Mouse (Mus musculus): ENCODE data around the gene Lrrc61.

Lrrc61 gene

DNA sequence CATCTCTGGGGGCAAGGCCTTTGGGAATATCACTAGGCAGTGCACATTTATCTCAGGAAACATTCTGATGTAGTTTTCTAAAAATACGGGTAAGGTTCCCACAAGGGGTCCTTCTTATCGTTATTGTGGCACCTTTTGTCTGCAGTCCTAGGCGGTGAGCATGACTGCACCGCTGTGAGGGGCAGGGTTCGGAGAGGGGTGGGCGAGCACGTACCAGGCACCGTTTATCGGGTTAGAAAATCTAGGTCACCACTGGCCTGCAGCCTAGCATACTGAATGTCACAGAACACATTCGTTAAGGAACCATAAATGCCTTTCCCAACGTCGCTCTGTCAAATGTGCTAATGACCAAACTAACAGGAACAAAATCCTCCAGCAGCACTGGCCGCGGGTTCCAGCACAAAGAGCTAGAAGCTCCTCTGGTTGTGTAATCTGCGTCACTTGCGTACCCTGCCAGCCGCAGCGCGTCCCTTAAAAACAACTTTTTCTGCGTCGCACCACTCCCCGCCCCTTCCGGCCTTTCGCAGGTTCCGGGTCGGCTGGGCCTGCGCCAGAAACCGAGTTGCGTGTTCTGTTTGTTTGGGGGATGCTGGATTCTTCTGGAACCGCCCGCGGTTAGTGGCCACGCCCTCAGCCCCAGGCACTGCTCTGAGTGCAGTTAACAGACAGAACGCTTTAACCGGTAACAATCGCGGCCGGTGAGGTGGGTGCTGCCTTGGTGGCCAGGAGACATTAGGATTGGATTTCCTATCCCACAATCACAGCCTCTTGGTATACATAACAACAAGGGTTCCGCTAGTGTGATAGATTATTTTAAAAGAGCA lies at the start of gene Lrrc61:
Gene Lrrc61 (plus strand): TSS at position 517 of the 824 bp plus-strand sequence.
- ATAC-seq (ENCODE audit: insufficient number of reproducible peaks, low FRiP score, low TSS enrichment) = peak; percentile 82

DNA sequence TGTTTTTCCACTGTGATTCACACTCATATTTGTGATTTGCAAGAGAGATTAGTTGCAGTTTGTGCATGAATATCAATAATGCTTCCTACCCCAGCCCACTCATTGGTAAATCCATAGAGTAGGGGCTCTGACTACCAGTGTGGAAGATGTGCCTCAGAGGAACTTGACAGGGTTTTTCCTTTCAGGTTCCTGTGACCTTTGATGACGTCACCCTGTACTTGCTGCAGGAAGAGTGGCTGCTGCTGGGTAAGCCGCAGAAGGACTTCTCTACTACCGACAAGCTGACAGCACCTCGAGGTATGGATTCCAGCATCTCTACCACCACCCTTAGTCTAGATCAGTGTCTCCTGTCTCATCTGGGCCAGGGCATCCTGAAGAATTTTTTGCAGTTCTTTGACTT lies 46.5 kb upstream of the Lrrc61 start:
- ATAC-seq (ENCODE audit: insufficient number of reproducible peaks, low FRiP score, low TSS enrichment) = no peak

DNA sequence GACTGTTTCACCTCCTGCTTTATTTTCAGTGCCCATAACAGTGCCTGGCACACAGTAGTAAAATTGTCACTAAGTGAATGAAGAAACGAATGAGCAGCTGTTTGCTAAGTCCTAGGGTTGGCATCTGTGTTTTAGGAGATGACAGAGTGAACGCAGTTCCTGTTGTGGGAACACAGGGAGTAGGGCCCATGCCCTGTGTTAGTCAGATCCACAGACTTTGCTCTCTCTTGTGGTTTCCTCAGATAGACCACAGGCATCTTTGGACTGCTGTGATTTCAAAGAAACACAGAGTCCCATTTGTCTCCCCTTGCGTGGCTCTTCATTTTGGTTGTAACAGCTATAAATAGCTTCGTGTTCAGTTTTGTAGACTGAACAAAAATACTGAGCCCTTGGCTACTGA lies 44.2 kb upstream of the Lrrc61 start:
- no peak for ATAC-seq (ENCODE audit: insufficient number of reproducible peaks, low FRiP score, low TSS enrichment)

DNA sequence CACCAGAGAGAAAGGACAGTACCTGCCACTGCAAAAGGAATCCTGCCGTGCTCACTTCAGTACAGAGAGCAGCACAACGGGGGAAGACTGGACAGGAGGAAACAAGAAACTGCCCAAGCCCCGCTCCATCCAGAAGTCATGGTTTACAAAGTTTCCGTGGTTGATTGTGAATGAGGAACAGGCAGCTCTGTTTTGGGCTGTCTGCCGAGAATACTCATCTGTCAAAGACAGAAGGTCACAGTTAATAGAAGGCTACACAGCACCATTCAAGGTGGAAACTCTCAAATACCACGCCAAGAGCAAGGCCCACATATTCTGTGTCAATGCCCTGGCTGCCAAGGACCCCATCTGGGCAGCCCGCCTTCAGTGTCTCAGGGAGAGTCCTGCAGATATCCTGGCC lies 42.7 kb upstream of the Lrrc61 start:
- no peak for ATAC-seq (ENCODE audit: insufficient number of reproducible peaks, low FRiP score, low TSS enrichment)

DNA sequence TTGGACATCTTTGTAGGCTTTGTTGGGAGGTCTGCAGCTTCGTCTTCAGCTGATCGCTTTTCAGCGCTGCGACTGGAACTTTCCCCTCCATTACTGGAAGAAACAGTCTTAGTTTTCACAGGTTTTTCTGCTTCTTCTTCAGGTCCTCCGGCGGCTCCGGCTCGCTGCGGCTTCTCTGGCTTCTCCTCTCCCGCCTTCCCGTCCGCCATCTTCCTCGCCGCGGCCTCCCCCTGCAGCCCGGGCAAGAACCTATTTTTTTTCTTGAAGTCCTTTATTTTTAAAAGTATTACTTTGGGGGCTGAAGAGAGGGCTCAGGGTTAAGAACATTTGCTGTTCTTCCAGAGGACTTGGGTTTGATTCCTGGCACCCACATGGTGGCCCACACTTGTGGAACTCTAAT lies 29.7 kb upstream of the Lrrc61 start:
- ATAC-seq (ENCODE audit: insufficient number of reproducible peaks, low FRiP score, low TSS enrichment) = 0 out of 2 replicates have a peak, but pooled peaks have one; percentile 72

DNA sequence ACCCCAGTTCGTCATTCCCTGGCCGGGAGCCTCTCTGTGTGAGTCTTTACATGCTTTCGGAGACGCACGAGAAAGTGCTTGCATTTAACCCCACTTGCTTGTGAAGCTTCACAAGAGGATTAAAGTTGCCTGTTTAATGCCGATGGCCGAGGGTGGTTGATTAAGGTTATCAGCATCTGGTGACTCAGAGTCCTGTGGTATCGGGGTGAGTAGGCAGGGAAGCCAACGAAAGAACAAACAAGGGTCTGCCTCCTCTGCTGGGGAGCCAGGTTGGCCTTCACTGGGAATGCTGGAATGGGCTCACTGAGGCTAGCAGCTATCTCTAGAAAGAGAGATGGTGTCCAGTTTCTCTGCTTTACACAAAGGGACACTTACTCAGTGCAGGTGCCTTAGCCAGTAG lies 26.7 kb upstream of the Lrrc61 start:
- ATAC-seq (ENCODE audit: insufficient number of reproducible peaks, low FRiP score, low TSS enrichment) = no peak

DNA sequence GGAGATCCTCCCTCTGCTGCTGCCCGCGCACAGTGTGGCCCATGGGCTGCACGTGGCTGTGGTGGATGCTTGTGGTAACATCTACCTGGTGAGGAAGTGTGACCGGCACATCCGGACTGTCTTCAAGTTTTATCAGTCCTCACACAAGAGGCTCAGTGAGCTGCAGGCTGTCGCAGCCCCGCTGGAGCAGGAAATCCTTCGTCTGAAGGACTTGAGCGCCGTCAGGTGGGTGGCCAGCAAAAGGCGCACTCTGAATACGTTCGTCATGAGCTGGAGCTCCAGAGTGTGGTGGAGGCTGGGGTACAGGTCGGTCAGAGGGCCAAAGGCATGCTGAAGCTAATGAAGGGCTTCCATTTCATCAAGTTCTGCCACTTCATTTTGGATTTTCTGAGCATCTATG lies 25.3 kb upstream of the Lrrc61 start:
- no peak for ATAC-seq (ENCODE audit: insufficient number of reproducible peaks, low FRiP score, low TSS enrichment)

DNA sequence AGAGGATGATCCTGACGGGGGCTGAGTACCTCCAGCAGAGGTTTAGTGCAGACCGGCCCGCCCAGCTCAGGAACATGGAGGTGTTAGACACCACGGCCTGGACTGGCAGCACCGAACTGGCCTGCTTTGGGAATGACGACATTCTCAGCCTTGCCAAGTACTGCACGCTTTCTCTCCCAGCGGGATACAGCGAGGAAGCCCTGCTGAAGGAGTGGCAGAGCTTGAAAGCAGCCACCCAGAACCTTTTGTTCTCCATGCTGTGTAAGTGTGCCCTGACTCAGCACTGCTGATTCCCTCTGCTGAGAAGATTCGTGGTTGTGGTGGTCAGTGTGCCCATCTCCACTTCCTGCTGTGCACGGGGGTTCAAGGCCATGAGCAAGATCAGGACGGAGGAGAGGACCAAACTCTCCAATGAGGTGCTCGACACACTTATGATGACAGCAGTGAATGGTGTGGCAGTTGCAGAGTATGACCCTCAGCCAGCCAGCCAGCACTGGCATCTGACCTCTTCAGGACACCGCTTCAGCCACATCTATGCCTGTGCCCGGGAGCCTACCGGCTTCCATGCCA lies 24.6 kb upstream of the Lrrc61 start:
- ATAC-seq (ENCODE audit: insufficient number of reproducible peaks, low FRiP score, low TSS enrichment) = peak; percentile 24; the same call in 1 of the 2 replicates

DNA sequence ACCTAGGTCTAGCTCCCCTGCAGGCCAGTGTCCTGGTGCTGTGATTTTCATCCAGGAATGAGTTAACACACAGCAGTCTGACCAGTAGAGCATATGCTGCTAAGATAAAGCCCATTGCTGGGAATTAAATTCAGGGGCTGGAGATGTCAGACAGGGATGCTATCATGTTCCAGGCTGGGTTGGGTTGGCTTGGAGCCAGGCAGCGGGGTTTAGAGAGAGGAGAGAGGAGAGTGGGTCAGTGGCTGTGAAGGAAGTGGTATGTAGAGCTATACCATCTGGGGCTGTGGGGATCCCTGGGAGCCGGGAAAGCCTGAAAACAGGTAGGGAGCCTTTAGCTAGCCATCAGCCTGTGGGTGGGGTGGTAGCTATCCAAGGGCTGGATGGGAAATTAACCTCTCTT lies 23.7 kb upstream of the Lrrc61 start:
- ATAC-seq (ENCODE audit: insufficient number of reproducible peaks, low FRiP score, low TSS enrichment) = no peak

DNA sequence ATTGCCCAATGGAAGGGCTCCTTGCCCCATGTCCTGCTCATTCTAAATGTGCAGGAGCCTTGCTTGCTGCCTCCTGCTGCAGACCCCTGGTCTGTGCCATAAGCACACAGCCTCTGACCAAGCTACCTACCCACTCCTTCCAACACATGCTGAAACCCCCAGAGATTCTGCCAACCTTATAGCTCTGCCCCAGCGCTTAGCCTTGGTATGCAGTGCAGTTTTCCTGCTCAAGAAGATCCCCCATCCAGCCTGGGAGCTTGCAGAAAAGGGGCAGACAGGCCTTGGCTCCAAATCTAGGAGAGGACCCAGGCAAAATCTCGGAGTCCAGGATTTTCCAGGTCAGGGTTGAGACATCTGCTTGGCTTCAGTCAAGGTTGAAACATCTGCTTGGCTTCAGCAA lies 21.1 kb upstream of the Lrrc61 start:
- no peak for ATAC-seq (ENCODE audit: insufficient number of reproducible peaks, low FRiP score, low TSS enrichment)

DNA sequence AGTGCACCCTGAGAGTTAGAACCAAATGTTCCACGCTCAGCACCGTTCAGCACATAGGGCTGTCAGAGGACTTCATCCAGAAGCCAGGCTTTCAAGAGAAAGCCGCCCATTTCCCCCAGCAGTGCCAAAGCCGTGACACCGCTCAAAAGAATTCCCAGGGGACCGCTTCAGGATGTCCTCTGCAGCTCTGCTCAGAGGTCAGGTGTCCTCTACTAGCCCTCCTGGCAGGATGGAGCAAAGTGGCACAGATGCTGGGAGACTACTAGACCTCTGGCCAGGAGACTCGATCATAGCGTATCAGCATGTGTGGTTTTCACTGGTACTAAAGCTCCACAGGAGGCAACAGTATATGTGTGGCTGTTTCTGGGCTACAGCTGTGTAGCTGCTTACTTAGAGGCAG lies 19.7 kb upstream of the Lrrc61 start:
- ATAC-seq (ENCODE audit: insufficient number of reproducible peaks, low FRiP score, low TSS enrichment) = no peak

DNA sequence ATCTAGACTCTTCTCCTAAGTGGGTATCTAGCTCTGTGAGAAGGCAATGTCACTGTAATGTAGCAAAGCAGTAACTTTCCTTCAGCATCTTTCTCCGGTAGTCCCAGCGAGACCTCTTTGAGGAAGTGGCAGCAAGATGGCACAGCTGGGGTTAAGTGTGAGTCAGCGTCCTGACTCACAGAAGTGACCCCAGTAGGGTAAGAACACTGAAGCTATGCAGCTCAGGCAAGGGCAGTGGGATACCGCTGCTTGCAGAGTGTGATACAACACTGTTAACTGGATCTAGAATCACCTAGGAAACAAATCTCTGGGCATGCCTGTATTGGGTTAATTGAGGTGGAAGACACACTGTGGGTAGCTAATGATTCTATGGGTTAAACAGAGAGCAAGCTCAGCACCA lies 18.5 kb upstream of the Lrrc61 start:
- ATAC-seq (ENCODE audit: insufficient number of reproducible peaks, low FRiP score, low TSS enrichment) = no peak

DNA sequence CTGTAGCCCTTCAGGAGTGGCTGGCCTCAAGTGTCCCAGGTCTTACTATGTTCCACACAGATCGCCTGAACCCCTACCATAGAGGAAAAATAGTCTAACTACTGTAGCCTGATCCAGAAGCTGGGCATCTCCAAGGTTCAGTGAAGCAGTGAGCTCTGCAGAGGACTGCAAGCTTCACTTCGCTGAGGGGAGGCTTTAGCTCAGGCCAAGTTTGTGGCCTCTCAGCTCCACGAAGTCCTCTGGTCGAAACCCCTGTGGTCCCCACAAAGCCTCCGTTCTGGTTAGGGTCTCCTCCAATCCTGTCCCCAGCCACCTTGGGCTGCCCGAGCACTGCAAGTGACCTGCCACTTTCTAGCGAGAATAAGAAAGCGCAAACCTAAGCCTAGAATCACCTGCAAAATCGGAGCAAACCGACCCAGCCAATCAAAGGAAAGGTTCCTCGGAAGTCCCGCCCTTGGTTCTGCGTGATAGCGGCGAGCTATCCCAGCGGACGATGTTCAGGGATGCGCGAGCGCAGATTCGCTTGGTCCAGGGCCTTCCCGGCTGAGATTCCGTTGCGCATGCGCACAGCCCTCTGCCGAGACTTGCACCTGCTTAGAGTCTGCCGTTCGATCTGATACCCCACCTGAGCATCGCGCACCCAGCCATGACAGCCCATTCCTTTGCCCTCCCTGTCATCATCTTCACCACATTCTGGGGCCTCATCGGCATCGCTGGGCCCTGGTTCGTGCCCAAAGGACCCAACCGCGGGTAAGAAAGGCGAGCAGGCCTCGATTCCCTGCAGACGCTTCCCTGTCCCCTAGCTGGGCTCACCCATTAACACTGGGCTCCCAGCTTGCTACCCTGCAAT lies 17.3 kb upstream of the Lrrc61 start, which contains the start of gene Atp6v0e2:
Gene Atp6v0e2 (plus strand): TSS at position 511 of the 850 bp plus-strand sequence.
- ATAC-seq (ENCODE audit: insufficient number of reproducible peaks, low FRiP score, low TSS enrichment) = peak; percentile 92

DNA sequence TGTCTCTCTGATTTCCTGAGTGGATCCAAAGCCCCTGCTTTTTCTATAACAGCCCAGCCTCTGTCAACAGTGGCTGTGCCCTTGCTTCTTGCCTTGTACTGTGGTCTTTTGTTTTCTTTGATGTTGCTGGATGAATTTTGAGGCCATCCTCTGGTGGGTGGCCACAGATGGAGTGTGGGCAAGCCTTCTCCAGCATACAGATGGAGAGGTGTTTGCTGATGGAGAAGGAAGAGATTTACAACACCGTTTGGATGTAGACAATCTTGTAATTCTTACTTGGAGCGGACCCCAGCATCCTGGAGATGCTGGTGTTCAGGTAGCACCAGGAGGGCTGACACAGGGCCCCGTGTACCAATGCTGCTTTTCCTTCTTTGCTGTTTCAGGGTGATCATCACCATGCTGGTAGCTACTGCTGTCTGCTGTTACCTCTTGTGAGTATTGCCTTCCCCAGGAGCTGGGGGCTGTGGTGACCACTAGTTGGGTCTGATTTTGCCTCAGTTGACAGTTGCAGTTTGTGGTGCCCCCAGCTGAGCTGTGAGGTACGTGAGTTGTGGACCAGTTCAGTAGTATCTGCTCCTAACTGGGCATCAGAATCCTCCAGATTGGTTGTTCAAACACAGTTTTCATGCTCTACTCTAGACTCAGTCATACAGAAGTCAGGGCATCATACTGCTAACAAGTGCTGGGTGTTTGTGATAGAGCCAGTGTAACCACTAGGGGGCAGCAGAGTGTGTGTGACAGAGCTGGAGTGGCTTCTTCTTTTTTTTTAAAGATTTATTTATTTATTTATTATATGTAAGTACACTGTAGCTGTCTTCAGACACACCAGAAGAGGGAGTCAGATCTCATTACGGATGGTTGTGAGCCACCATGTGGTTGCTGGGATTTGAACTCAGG lies 15.5 kb upstream of the Lrrc61 start:
- no peak for ATAC-seq (ENCODE audit: insufficient number of reproducible peaks, low FRiP score, low TSS enrichment)

DNA sequence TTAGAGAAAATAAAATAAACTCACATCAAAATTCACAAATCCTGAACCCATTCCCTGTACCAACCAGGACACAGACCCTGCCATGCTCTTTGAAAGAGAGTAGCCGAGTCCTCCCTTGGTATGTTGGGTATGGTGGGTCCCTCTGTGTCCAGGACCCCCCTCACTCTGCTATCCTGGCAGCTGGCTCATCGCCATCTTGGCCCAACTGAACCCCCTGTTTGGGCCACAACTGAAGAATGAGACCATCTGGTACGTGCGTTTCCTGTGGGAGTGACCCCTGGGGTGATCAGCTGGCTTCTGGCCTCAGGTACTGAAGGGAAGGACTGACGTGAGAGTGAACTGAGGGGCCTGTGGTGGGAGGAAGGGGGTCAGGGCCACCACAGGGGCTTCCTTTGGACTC lies 14.7 kb upstream of the Lrrc61 start:
- no peak for ATAC-seq (ENCODE audit: insufficient number of reproducible peaks, low FRiP score, low TSS enrichment)

DNA sequence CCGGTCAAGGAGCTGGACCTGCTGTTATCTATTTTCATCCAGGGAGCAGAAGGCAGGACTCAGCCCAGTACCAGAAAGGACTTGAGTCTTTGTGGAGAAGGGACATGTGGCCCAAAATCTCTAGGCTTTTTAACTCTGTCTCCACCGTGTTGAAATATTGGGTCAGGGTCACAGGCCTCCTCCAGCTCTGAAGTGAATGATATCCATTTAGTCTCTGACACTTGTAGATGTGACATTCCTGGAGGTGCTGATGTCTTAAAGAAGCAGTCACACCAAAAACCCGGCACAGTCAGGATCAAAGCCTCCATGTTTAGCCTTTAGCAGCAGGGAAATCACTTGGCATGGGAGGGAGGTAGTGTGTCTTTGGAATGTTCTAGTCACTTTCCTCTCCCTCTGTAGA lies 13.9 kb upstream of the Lrrc61 start:
- no peak for ATAC-seq (ENCODE audit: insufficient number of reproducible peaks, low FRiP score, low TSS enrichment)

DNA sequence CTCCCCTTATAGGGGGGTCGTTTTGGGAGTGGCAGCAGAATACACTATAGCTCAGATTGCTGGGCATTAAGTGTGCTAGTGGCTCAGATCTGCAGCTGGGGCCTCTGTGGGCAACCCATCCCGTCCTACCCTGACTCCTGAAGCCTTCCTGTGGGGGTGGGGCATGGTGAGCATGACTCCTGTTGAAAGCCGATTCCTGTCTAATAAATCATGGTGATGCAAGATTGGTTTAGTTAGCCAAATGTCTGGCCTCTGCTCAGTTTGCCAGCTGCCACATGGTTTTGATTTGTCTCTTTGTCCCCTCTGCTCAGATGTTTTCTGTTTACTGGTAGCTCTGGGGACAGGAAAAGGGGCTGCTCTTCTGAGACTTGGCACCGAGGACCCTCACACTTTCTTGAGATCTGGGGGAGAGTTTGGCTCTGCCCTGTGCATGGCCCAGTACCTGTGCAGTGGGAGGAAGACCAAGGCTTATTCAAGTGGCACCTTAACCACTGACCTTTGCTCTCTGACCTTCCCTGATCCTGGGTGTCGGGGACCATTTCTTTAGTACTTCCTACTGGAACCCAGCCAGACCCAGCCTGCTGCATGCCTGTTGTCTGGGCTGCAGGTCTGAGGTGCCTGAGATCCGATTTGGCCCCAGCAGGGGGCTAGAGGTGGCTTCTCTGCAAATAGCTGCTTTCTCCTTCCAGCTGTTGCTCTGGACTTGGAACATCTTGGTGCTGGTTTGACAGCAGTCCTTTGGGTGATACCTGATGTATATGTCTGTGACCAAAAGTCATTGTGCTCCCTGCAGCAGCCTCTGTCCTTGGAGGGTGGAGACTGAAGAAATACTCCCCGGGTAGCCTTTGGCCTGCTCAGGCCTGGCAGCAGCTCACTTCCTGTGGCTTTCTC lies 12.8 kb upstream of the Lrrc61 start:
- ATAC-seq (ENCODE audit: insufficient number of reproducible peaks, low FRiP score, low TSS enrichment) = no peak

DNA sequence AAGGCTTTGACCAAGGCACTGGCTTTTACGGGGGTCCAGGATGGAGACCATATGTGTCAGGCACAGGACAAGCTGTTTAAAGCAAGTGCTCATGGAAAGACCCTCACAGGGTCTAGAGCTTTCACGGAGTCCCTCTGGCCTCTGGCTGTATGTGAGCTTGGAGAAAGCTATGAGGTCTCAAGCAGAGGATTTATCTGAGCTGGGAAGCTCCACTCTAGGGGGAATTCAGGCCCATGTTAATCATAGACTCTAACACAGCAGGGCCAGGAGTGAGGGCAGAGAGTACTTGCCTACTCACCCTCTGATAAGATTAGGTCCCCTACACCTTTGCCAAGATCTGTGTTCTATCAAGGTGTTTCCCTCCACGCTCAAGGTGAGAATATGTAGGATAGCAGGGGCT lies 12.0 kb upstream of the Lrrc61 start:
- no peak for ATAC-seq (ENCODE audit: insufficient number of reproducible peaks, low FRiP score, low TSS enrichment)

DNA sequence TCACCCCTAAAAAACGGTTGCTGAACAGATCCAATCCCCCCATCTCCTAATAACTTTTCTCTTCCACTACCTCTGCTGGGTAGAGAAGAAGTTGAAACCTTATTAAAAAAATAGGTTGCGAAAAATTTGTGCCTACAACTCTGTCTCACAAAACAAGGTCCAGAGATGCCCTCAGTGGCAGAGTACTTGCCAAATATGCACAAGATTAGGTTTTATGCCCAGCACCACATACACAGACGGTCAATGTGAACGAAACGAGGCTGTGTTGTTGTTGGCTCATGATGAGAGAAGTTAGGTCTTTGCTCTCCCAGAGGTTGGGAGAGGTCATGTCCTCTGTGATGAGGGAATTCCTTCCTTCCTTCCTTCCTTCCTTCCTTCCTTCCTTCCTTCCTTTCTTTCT lies 9.3 kb upstream of the Lrrc61 start:
- no peak for ATAC-seq (ENCODE audit: insufficient number of reproducible peaks, low FRiP score, low TSS enrichment)
